Mouse (Mus musculus) kidney, adult 2 months (tissue): ENCODE data around the gene Ror2. TPM values are rescaled to one million over a fixed set of nuclear protein-coding genes. Genes with fewer than 3 reads are reported as not detected.

ENCODE experiments used
- DNase-seq: peaks from one replicate; pipeline ENCODE4 v3.0.0; 2021
- H3K27ac ChIP-seq: fragments of 200-500 bp; 2 replicates; pipeline ENCODE4 v1.5.1; 2012; ENCODE audit warnings: low read depth, low read length, control low read depth, inconsistent platforms; ENCODE audit not compliant: insufficient read depth
- H3K27me3 ChIP-seq: fragments of 200-500 bp; replicated peaks from 2 replicates; pipeline ENCODE4 v1.6.1; 2012; ENCODE audit warnings: mild to moderate bottlenecking, moderate library complexity, low read length, inconsistent platforms; ENCODE audit not compliant: control insufficient read depth, insufficient read depth
- H3K36me3 ChIP-seq: fragments of 200-500 bp; 2 replicates; pipeline ENCODE4 v1.6.1; 2012; ENCODE audit warnings: mild to moderate bottlenecking, moderate library complexity, low read length, inconsistent platforms; ENCODE audit not compliant: control insufficient read depth, insufficient read depth
- H3K4me1 ChIP-seq: fragments of 200-500 bp; 2 replicates; pipeline ENCODE4 v1.6.1; 2011; ENCODE audit warnings: low read length; ENCODE audit not compliant: control insufficient read depth, insufficient read depth
- H3K4me3 ChIP-seq: fragments of 200-500 bp; 2 replicates; pipeline ENCODE4 v1.5.1; 2011; ENCODE audit warnings: mild to moderate bottlenecking, low read depth, low read length, control low read depth; ENCODE audit not compliant: insufficient read depth
- CTCF ChIP-seq: fragments of 200-500 bp; conservative IDR thresholded peaks from 2 replicates; pipeline ENCODE4 v1.5.1; 2011; ENCODE audit warnings: low read depth, mild to moderate bottlenecking, control low read depth, low read length, moderate library complexity, mixed read lengths; ENCODE audit not compliant: insufficient read depth, insufficient read length
- POLR2A ChIP-seq: fragments of 200-500 bp; IDR thresholded peaks from one replicate; pipeline ENCODE4 v1.6.1; 2011; ENCODE audit warnings: low read depth, low read length, control low read depth
- WGBS: fragments of 180-500 bp; shearing (Covaris S2); methylation state at CpG from one replicate; pipeline ENCODE4 v1.1.7; 2018; 5-methylcytosine and 5-hydroxymethylcytosine counted together
- polyA plus RNA-seq: library from polyadenylated mRNA; depleted of rRNA; stranded (reverse); fragments of >200 nt; gene quantifications from 2 replicates; pipeline ENCODE4 v1.2.3, GENCODE M21; 2012; rRNA removed

Ror2 gene
- polyA plus RNA-seq, 1 experiment, result 3.7 TPM

- H3K4me1 ChIP-seq, result peaks cover 18% of the 10 kb centered on the region
- no peaks in the 10 kb centered on the region for H3K27me3 ChIP-seq
- no peak overlapping the region for H3K4me3 ChIP-seq
- H3K36me3 ChIP-seq, result no peaks in the 10 kb centered on the region
- WGBS, result 63% methylated on average over 1 of the region's 1 CpGs
- H3K27ac ChIP-seq, result no peak overlapping the region
- peak; percentile 86 for DNase-seq
- no peak for TF ChIP-seq CTCF
- no peak for TF ChIP-seq POLR2A
Measured at GRCm38 (mm10) chr13:53064681-53065080, 221.2 kb downstream of the Ror2 start.

Other genes starting within 250 kb of the Ror2 start
- gene Sptlc1, start 91.3 kb upstream of the Ror2 start, polyA plus RNA-seq, result 29.0 and 29.5 TPM in 2 replicates
- gene Msx2, start 186.9 kb upstream of the Ror2 start, polyA plus RNA-seq, result 0.29 and 0.34 TPM in 2 replicates